Comparison of ENCODE assay signal across 15 mouse cellular contexts in the genomic region with DNA sequence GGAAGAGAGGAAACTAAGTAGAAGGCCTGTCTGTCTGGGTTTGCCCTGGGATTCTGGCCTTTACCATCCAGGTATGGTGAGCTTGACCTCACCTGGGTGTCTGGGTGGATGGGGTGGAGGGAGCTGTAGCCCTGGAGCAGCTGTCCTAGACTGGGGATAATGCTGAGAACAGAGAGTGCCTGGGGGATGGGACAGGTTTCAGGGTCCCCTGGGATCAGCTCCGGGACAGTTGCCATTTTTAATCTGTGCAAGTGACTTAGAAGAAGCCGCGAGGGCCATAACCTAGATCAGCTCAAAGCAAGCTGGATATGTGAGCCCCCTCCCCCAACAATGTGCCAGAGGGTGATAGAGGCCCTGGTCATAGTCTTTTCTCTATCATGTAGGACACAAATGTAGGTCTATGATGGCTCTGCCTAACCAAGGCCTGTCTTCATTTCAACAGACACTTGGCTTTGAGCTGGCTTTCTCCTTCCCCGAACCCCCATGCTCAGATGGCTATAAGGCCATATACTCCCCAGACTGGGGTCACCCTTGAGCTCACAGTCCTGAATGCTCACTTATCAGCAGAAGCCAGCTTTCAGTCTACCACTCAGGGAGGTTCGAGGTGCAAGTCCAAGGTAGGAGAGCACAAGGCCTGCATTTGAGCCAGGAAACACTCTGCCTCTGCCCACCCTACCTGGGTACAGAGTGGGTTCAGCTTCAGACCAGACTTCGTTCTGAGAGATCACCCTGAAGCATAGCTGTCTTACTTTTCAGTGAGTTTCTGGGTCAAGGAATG. TPM values are rescaled to one million over a fixed set of nuclear protein-coding genes. Genes with fewer than 3 reads are reported as not detected.
DNase-seq lines count a peak whose midpoint lies in the region; TF ChIP-seq lines count a peak whose summit lies in the region.
"Had no signal": no experiment of that assay in that cellular context is flagged by ENCODE, and none has a peak within 500 bp of the region (broad histone marks: within the 10 kb centered on the region; RNA-seq: fewer than 3 reads in every experiment).

No protein-coding gene starts in this region.

- WGBS in kidney, adult 2 months = 70% methylated on average over 6 of the region's 6 CpGs

- no peaks in the 10 kb centered on the region for H3K27me3 ChIP-seq in kidney, adult 2 months (replicated peaks; ENCODE audit: control insufficient read depth, insufficient read depth, low read length)
- H3K27me3 ChIP-seq: limb, embryonic 12.5 days had no signal

- intact Hi-C loops in heart, postnatal 36 days (cut with DNase I) = no loop called here

- H3K4me1 ChIP-seq in kidney, adult 2 months (ENCODE audit: control insufficient read depth, insufficient read depth, low read length) = no peaks in the 10 kb centered on the region; the same call in 1 of the 2 replicates

- no peak for TF ChIP-seq CTCF in kidney, adult 2 months (conservative IDR thresholded peaks at IDR 0.05; ENCODE audit: insufficient read depth, insufficient read length, low read depth, low read length)

- peak overlapping the region; percentile 42; the same call in 1 of the 2 replicates for H3K27ac ChIP-seq in kidney, adult 2 months (ENCODE audit: insufficient read depth, low read depth, low read length)
- H3K27ac ChIP-seq: limb, embryonic 12.5 days had no signal

- DNase-seq in adrenal gland, adult 2 months = peak; percentile 27
- DNase-seq in adrenal gland, postnatal 4 days (ENCODE audit: low spot score in 2 of 2) = no peak
- DNase-seq in kidney, adult 2 months = peak; percentile 46
- no peak for DNase-seq in kidney, adult 9 months
- peak; percentile 15 to 16 for DNase-seq in B cell, adult 2 months
- DNase-seq in heart, postnatal 36 days = peak; percentile 48 to 56
- DNase-seq in embryo, embryonic 10 days (ENCODE audit: low spot score) = no peak
- no peak for DNase-seq in urinary bladder, postnatal 10 days (ENCODE audit: low spot score)
- DNase-seq: layer of hippocampus, adult 9-11 months; thymus, postnatal 4 days had no signal

- TF ChIP-seq POLR2A in kidney, adult 2 months (IDR thresholded peaks at IDR 0.05; ENCODE audit: low read depth, low read length) = no peak

- H3K36me3 ChIP-seq in kidney, adult 2 months (ENCODE audit: control insufficient read depth, insufficient read depth, low read length) = no peaks in the 10 kb centered on the region
- H3K36me3 ChIP-seq: G1E; limb, embryonic 12.5 days had no signal

- H3K4me3 ChIP-seq in kidney, adult 2 months (ENCODE audit: insufficient read depth, low read depth, low read length) = no peak overlapping the region
- H3K4me3 ChIP-seq: limb, embryonic 12.5 days had no signal

RNA-seq across cellular contexts. Expression of a gene that starts 8.4 kb away (rescaled TPM):
- total RNA-seq in adrenal gland, adult 2 months (2021) = not detected
- polyA plus RNA-seq in adrenal gland, adult 2 months (2012; rRNA removed) = not detected in 2 replicates
- not detected for total RNA-seq in adrenal gland, postnatal 4 days (2021)
- polyA plus RNA-seq in kidney, adult 2 months (2012; rRNA removed) = not detected in 2 replicates
- not detected for total RNA-seq in heart, postnatal 36 days (2021)
- total RNA-seq: G1E; gastrocnemius, adult 8-10 months; hematopoietic stem cell, adult 5-6 weeks had no signal
- polyA plus RNA-seq: forebrain, embryonic 14.5 days; G1E; limb, embryonic 12.5 days had no signal

RNA-seq across cellular contexts. Expression of a gene that starts 12.3 kb away (rescaled TPM):
- 100 to 1,000 TPM; 102 to 119 TPM for total RNA-seq in adrenal gland, adult 2 months (2021)
- 24.0 and 25.2 TPM in 2 replicates for polyA plus RNA-seq in adrenal gland, adult 2 months (2012; rRNA removed)
- 100 to 1,000 TPM; 120 to 121 TPM for total RNA-seq in adrenal gland, postnatal 4 days (2021)
- polyA plus RNA-seq in kidney, adult 2 months (2012; rRNA removed) = 35.2 and 41.5 TPM in 2 replicates
- total RNA-seq in heart, postnatal 36 days (2021) = 10 to 100 TPM; 62.9 to 67.7 TPM

RNA-seq across cellular contexts. Expression of a gene that starts 25.4 kb away (rescaled TPM):
- 10 to 100 TPM in 1 of 2 experiments, 1 to 10 TPM in 1; 9.5 to 16.3 TPM for total RNA-seq in adrenal gland, adult 2 months (2021)
- 6.0 and 6.2 TPM in 2 replicates for polyA plus RNA-seq in adrenal gland, adult 2 months (2012; rRNA removed)
- total RNA-seq in adrenal gland, postnatal 4 days (2021) = 10 to 100 TPM; 27.3 to 28.4 TPM
- 7.7 and 8.0 TPM in 2 replicates for polyA plus RNA-seq in kidney, adult 2 months (2012; rRNA removed)
- 10 to 100 TPM; 12.4 to 12.9 TPM for total RNA-seq in heart, postnatal 36 days (2021)
- polyA plus RNA-seq: G1E had no signal

RNA-seq across cellular contexts. Expression of a gene that starts 35.6 kb away (rescaled TPM):
- 10 to 100 TPM; 92.3 to 96.0 TPM for total RNA-seq in adrenal gland, adult 2 months (2021)
- 35.7 and 36.6 TPM in 2 replicates for polyA plus RNA-seq in adrenal gland, adult 2 months (2012; rRNA removed)
- total RNA-seq in adrenal gland, postnatal 4 days (2021) = 100 to 1,000 TPM; 120 to 131 TPM
- 55.5 and 65.1 TPM in 2 replicates for polyA plus RNA-seq in kidney, adult 2 months (2012; rRNA removed)
- total RNA-seq in heart, postnatal 36 days (2021) = 10 to 100 TPM; 58.4 to 68.6 TPM

Comparison
In these comparisons a context has a peak if more than half of its experiments do, and no peak if none do; other contexts are left out.
1. DNase-seq: peak in adrenal gland, adult 2 months (single experiment), kidney, adult 2 months (single experiment), B cell, adult 2 months (2 of 2) and heart, postnatal 36 days (2 of 2); none in adrenal gland, postnatal 4 days (0 of 2), kidney, adult 9 months (single experiment), embryo, embryonic 10 days (single experiment) and urinary bladder, postnatal 10 days (single experiment).